Mouse (Mus musculus): Measurements from ENCODE around the gene Dgke.

DNA sequence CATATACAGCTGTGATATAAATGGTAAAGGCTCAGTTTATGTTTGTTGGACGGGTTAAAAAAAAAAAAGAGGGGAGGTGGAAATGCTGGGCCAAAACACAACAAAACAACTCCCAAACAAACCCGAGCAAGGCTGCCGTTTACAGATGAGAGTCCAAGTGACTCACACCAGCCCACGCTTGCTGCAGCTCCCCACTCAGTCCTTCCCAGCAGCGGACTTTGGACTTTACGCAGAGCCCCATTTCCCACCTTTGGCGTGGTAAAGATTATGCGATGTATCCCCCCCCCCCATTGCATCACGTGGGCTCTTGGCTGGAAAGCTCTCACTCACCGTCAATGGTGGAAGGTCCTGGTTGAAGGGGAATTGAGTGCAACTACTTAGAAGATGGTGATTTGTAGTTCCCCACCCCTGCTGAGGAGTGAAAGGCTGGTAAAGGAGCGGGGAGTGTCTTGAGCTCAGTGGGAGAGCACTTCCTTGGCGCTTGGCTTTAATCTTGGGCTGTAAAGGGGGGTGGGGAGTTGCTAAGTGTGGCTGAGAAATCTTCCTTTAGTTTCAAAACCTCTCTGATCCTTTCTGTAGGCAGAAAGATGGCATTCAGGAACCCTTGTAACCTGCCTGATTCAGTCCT lies 40.6 kb upstream of the Dgke start:
- TF ChIP-seq MAX (IDR thresholded peaks at IDR 0.05) (no peak), CTCF (IDR thresholded peaks at IDR 0.05; ENCODE audit: control insufficient read depth, insufficient read depth, insufficient read length) (no peak), MYOG (IDR thresholded peaks at IDR 0.05; ENCODE audit: control insufficient read depth, extremely low read depth, insufficient read length) (no peak)
